Mouse (Mus musculus) liver, embryonic 13.5 days (tissue): ENCODE data around the gene Bmx. TPM values are rescaled to one million over a fixed set of nuclear protein-coding genes. Genes with fewer than 3 reads are reported as not detected.

Experiments used
- ATAC-seq: fragments of 200-750 bp; cut with Nextera tagmentation; 2 replicates; pipeline ENCODE4 v1.8.0; 2017; ENCODE audit warnings: low read depth, mild to moderate bottlenecking, moderate number of reproducible peaks, moderate library complexity
- DNase-seq: peaks from one replicate; pipeline ENCODE4 v3.0.0; 2022
- H3K27ac ChIP-seq: fragments of 300-500 bp; sonication (generic); 2 replicates; pipeline ENCODE4 v1.5.1; 2015; ENCODE audit warnings: moderate library complexity, mild to moderate bottlenecking, inconsistent platforms
- H3K27me3 ChIP-seq: fragments of 300-500 bp; sonication (generic); 2 replicates; pipeline ENCODE4 v1.6.1; 2015; ENCODE audit warnings: mild to moderate bottlenecking, inconsistent platforms
- H3K36me3 ChIP-seq: fragments of 300-500 bp; sonication (generic); 2 replicates; pipeline ENCODE4 v1.6.1; 2015; ENCODE audit warnings: mild to moderate bottlenecking, inconsistent platforms
- H3K4me1 ChIP-seq: fragments of 300-500 bp; sonication (generic); replicated peaks from 2 replicates; pipeline ENCODE4 v1.6.1; 2015; ENCODE audit warnings: inconsistent platforms
- H3K4me2 ChIP-seq: fragments of 300-500 bp; sonication (generic); 2 replicates; pipeline ENCODE4 v1.6.1; 2015; ENCODE audit warnings: inconsistent platforms, mild to moderate bottlenecking, moderate library complexity
- H3K4me3 ChIP-seq: fragments of 300-500 bp; sonication (generic); replicated peaks from 2 replicates; pipeline ENCODE4 v1.5.1; 2015; ENCODE audit warnings: mild to moderate bottlenecking, inconsistent platforms
- H3K9ac ChIP-seq: fragments of 300-500 bp; sonication (generic); 2 replicates; pipeline ENCODE4 v1.6.1; 2015; ENCODE audit warnings: mild to moderate bottlenecking, inconsistent platforms
- H3K9me3 ChIP-seq: fragments of 300-500 bp; sonication (generic); replicated peaks from 2 replicates; pipeline ENCODE4 v1.6.1; 2016; ENCODE audit warnings: inconsistent platforms
- WGBS: fragments of 180-500 bp; shearing (Covaris S2); methylation state at CpG from one replicate; pipeline ENCODE4 v1.1.7; 2015; ENCODE audit not compliant: insufficient replicate concordance; 5-methylcytosine and 5-hydroxymethylcytosine counted together
- polyA plus RNA-seq: library from polyadenylated mRNA; unstranded; fragments of >200 nt; fragmentation: Nextera tagmentation; extraction: Ambion mirVana; gene quantifications from 2 replicates; pipeline ENCODE4 v1.2.1, GENCODE M21; 2015

Bmx gene
- polyA plus RNA-seq, 1 experiment from 2014 or later: 0.14 TPM

DNA sequence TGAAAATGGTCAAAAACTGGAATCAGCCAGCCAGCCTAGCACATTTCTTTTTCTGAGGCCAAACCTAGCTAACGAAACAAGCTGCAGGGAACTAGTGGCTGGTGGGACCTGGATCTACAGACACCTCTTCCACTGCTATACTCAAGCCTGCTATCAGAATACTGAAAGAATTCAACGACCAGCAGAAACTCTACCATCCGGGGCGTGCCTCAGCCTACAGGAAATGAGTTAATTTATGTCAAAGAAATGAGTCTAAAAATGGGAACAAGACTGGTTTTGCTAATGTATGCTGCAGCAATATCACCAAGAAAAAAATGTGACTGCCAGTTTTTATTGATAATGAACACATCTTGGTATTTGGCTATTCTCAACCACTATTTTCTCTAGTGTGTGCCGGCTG, 669 bp upstream of the Bmx start:
- Histone ChIP-seq H3K9me3 (no peaks in the 10 kb centered on the region), H3K4me3 (no peak overlapping the region), H3K4me2 (no peak overlapping the region), H3K4me1 (no peaks in the 10 kb centered on the region), H3K36me3 (no peaks in the 10 kb centered on the region), H3K27me3 (no peaks in the 10 kb centered on the region), H3K27ac (no peak overlapping the region), H3K9ac (no peak overlapping the region)
- DNase-seq: no peak
- no peak for ATAC-seq
- WGBS: 45% methylated on average over 5 of the region's 5 CpGs

GRCm38 (mm10) chrX:164256527-164256926, 1.5 kb downstream of the Bmx start:
- no peaks in the 10 kb centered on the region for H3K4me1 ChIP-seq
- H3K4me3 ChIP-seq: no peak overlapping the region
- 55% methylated on average over 3 of the region's 3 CpGs for WGBS
- no peaks in the 10 kb centered on the region for H3K9me3 ChIP-seq
- DNase-seq (no peak), ATAC-seq (no peak)
- no peaks in the 10 kb centered on the region for H3K36me3 ChIP-seq
- no peaks in the 10 kb centered on the region for H3K27me3 ChIP-seq
- no peak overlapping the region for H3K9ac ChIP-seq
- no peak overlapping the region for H3K4me2 ChIP-seq
- H3K27ac ChIP-seq: no peak overlapping the region

DNA sequence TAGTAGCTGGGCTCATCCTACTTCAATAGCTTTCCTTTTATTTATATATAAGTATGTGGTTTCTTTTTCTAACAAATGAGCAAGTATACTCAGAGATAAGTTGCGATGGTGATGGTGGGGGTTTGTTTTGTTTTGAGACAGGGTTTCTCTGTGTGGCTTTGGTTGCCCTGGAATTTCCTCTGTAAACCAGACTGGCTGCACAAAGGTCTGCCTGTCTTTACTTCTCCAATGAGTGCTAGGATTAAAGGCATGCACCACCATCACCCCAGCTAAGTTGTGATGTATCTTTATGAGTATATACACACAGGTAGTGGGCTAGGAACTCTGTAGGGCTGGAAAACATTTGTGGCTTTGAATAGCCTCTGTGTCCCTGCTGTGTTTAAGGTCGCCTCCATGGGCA, 11.3 kb downstream of the Bmx start:
- no peak for DNase-seq
- no peak for ATAC-seq
- no peaks in the 10 kb centered on the region for H3K36me3 ChIP-seq
- H3K9me3 ChIP-seq: no peaks in the 10 kb centered on the region
- WGBS: 42% methylated on average over 2 of the region's 2 CpGs
- no peak overlapping the region for H3K9ac ChIP-seq
- H3K4me2 ChIP-seq: no peak overlapping the region
- H3K4me3 ChIP-seq: no peak overlapping the region
- no peak overlapping the region for H3K27ac ChIP-seq
- H3K4me1 ChIP-seq: no peaks in the 10 kb centered on the region
- H3K27me3 ChIP-seq: no peaks in the 10 kb centered on the region; the same call in 1 of the 2 replicates

DNA sequence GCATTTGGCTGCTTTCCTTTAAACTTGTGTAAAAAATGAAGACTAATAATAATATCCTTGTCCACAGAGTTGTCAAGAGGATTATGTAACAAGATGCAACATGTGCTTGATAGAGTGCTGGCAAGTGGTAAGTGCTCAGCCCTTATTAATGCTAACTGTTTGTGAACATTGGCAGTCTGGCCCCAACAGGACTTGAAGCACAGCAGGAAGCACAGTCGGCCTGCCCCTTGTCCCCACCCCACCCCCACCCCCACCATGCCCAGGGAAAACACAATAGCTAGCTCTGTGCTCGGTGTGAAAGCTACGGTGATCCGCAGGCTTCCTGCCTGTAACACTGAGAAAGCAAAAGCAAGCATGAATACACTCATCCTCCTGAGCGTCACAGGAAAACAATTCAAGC, 12.3 kb downstream of the Bmx start:
- DNase-seq (no peak), ATAC-seq (no peak)
- WGBS: 23% methylated on average over 5 of the region's 5 CpGs

DNA sequence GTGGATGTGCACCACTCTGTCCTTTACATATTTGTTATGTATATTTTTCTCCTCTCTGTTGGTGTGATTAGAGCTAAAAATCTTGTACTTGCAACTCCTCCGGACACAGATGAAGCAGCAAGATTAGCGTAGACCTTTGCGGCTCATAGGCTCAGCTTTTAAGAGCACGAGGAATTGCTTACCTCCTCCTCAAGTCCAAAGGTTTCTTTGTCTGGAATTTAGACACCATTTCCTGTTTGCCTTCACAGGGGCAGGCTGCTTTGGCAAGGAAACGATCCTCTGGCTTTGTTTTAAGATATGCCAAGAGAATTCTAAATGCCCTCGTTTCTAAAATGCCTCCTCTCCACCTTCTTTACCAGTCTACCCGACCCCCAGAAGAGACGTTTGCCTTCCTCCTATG, 24.6 kb downstream of the Bmx start:
- H3K9ac ChIP-seq: no peak overlapping the region
- no peak overlapping the region for H3K27ac ChIP-seq
- ATAC-seq (no peak), DNase-seq (no peak)
- H3K4me2 ChIP-seq: no peak overlapping the region
- H3K9me3 ChIP-seq: no peaks in the 10 kb centered on the region
- no peaks in the 10 kb centered on the region for H3K36me3 ChIP-seq
- WGBS: 53% methylated on average over 8 of the region's 8 CpGs
- no peak overlapping the region for H3K4me3 ChIP-seq
- no peaks in the 10 kb centered on the region for H3K4me1 ChIP-seq
- H3K27me3 ChIP-seq: no peaks in the 10 kb centered on the region

More for the DNA sequence above, 12.3 kb downstream of the Bmx start:
- H3K4me1 ChIP-seq: no peaks in the 10 kb centered on the region
- no peaks in the 10 kb centered on the region for H3K36me3 ChIP-seq
- H3K4me2 ChIP-seq: no peak overlapping the region
- H3K4me3 ChIP-seq: no peak overlapping the region
- H3K27ac ChIP-seq: no peak overlapping the region
- no peak overlapping the region for H3K9ac ChIP-seq
- H3K9me3 ChIP-seq: no peaks in the 10 kb centered on the region
- no peaks in the 10 kb centered on the region; the same call in 1 of the 2 replicates for H3K27me3 ChIP-seq

GRCm38 (mm10) chrX:164221989-164222388, 36.0 kb downstream of the Bmx start:
- ATAC-seq (no peak), DNase-seq (no peak)
- Histone ChIP-seq H3K27ac (no peak overlapping the region), H3K36me3 (no peaks in the 10 kb centered on the region), H3K9me3 (no peaks in the 10 kb centered on the region), H3K9ac (no peak overlapping the region), H3K4me1 (no peaks in the 10 kb centered on the region), H3K4me3 (no peak overlapping the region), H3K27me3 (no peaks in the 10 kb centered on the region), H3K4me2 (no peak overlapping the region)
- 64% methylated on average over 2 of the region's 2 CpGs for WGBS

DNA sequence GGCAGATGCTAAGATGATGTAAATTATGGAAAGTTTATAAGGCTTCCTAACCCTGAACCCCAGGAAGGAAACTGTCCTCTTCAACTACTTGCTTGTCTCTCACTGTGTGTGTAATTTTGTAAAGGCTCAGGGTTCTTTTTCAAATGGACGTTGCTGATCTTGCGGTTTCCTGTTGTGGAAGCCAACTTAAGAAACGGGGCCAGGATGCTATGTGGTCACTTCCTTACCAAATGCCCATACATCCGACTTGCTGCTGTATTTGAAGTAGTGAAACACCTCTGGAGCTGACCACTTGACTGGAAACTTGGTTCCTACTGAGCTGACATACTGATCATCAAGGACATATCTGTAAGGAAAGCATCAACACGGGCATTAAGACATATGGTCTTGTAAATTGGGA, 57.4 kb downstream of the Bmx start:
- ATAC-seq (no peak), DNase-seq (no peak)
- H3K9me3 ChIP-seq: no peaks in the 10 kb centered on the region
- no peaks in the 10 kb centered on the region for H3K36me3 ChIP-seq
- no peak overlapping the region for H3K4me2 ChIP-seq
- no peaks in the 10 kb centered on the region for H3K27me3 ChIP-seq
- H3K4me3 ChIP-seq: no peak overlapping the region
- 29% methylated on average over 5 of the region's 5 CpGs for WGBS
- no peaks in the 10 kb centered on the region for H3K4me1 ChIP-seq
- no peak overlapping the region for H3K9ac ChIP-seq
- no peak overlapping the region for H3K27ac ChIP-seq

DNA sequence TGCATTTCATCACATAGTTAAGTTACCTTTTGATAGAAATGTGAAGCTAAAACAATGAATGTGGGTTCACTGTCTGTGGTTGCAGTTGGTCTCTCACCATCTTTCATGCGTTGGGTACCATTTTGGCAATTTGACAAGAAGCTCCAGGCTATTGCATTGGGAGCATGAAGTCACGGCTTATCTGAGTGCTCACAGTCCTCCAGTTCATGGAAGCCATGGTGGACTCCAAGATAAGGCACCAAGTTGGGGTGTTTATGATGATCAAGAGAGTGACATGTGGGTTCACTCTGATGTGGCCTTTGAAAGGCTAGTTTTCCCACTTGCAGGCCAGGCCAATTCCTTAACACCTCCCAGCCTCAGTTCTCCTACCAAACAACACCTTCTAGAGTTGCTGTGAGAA, 60.3 kb downstream of the Bmx start:
- H3K4me2 ChIP-seq: no peak overlapping the region
- H3K27me3 ChIP-seq: no peaks in the 10 kb centered on the region
- no peak overlapping the region for H3K4me3 ChIP-seq
- no peak overlapping the region for H3K9ac ChIP-seq
- ATAC-seq: peak; percentile 99
- 42% methylated on average over 2 of the region's 2 CpGs for WGBS
- H3K9me3 ChIP-seq: no peaks in the 10 kb centered on the region
- peak overlapping the region; percentile 55 for H3K27ac ChIP-seq
- H3K4me1 ChIP-seq: no peaks in the 10 kb centered on the region
- DNase-seq: peak; percentile 10
- H3K36me3 ChIP-seq: no peaks in the 10 kb centered on the region

DNA sequence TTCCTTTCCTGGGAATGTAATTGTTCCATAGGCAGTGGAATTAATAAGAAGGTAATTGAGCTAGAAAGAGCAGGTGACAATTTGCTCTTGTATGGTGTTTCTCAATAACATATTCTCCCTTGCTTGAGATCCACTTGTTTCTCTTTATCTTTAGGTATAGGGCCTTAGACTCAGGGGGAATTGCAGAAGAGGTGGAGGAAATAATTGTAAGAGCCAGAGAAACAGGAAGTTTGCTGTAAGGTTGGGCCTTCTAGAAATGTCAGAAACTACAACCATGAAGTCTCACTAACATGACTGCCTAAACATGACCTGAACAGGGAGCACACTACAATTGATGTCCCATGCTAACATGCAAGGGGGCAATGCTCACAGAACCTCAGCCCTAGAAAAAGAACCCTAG, 68.1 kb downstream of the Bmx start:
- H3K9me3 ChIP-seq: no peaks in the 10 kb centered on the region

DNA sequence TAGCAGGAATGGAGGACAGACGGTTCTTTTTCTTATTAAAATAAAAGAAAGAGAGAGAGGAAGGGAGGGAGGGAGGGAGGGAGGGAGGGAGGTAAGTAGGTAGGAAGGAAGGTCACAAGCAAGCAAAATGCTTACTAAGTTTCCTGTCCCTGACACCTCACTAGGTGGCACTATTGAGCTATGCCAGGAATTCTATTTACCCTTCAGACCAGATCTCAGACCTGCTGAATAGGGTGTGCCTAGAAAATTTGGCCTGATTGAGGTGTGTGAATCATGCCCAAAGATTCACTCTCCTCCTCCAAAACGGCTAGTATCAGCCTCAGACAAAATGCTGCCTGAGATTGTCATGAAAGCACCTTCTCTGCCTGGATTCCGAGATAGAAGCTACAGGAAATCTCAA, 74.1 kb downstream of the Bmx start:
- H3K4me2 ChIP-seq: no peak overlapping the region
- H3K9me3 ChIP-seq: no peaks in the 10 kb centered on the region
- peak; percentile 4 for DNase-seq
- H3K27ac ChIP-seq: no peak overlapping the region
- no peak; the same call in 1 of the 2 replicates for ATAC-seq
- H3K36me3 ChIP-seq: no peaks in the 10 kb centered on the region
- no peak overlapping the region for H3K4me3 ChIP-seq
- no peaks in the 10 kb centered on the region; the same call in 1 of the 2 replicates for H3K27me3 ChIP-seq
- no peaks in the 10 kb centered on the region for H3K4me1 ChIP-seq
- WGBS: 36% methylated on average over 3 of the region's 3 CpGs
- H3K9ac ChIP-seq: no peak overlapping the region

More for the DNA sequence above, 68.1 kb downstream of the Bmx start:
- ATAC-seq (no peak), DNase-seq (no peak)
- Histone ChIP-seq H3K36me3 (no peaks in the 10 kb centered on the region), H3K4me3 (no peak overlapping the region), H3K9ac (no peak overlapping the region), H3K27ac (no peak overlapping the region), H3K27me3 (no peaks in the 10 kb centered on the region; the same call in 1 of the 2 replicates), H3K4me1 (no peaks in the 10 kb centered on the region), H3K4me2 (no peak overlapping the region)

GRCm38 (mm10) chrX:164179746-164180145, 78.2 kb downstream of the Bmx start:
- Histone ChIP-seq H3K27ac (no peak overlapping the region), H3K4me2 (no peak overlapping the region), H3K9me3 (no peaks in the 10 kb centered on the region), H3K4me3 (no peak overlapping the region), H3K27me3 (no peaks in the 10 kb centered on the region; the same call in 1 of the 2 replicates), H3K4me1 (no peaks in the 10 kb centered on the region), H3K9ac (no peak overlapping the region), H3K36me3 (no peaks in the 10 kb centered on the region)
- WGBS: 15% methylated on average over 3 of the region's 3 CpGs
- DNase-seq: peak; percentile 21
- no peak for ATAC-seq

- DNase-seq: no peak
- Histone ChIP-seq H3K4me3 (no peak overlapping the region), H3K9me3 (no peaks in the 10 kb centered on the region), H3K4me1 (no peaks in the 10 kb centered on the region), H3K27me3 (no peaks in the 10 kb centered on the region; the same call in 1 of the 2 replicates), H3K27ac (no peak overlapping the region), H3K36me3 (no peaks in the 10 kb centered on the region), H3K4me2 (no peak overlapping the region), H3K9ac (no peak overlapping the region)
- ATAC-seq: no peak
- 62% methylated on average over 2 of the region's 2 CpGs for WGBS
Measured at GRCm38 (mm10) chrX:164178856-164179255, 79.1 kb downstream of the Bmx start.
